Mouse (Mus musculus): ENCODE results near the gene Dtd1.

- TF ChIP-seq USF1 (IDR thresholded peaks at IDR 0.05; ENCODE audit: low read depth) = no peak
- no peak for TF ChIP-seq POLR2A (IDR thresholded peaks at IDR 0.05; ENCODE audit: insufficient read length, low read depth)
- TF ChIP-seq POLR2AphosphoS2 (IDR thresholded peaks at IDR 0.05; ENCODE audit: insufficient read length, low read depth) = no peak
- TF ChIP-seq MAX (IDR thresholded peaks at IDR 0.05; ENCODE audit: low read depth) = no peak
- TF ChIP-seq TCF12 (IDR thresholded peaks at IDR 0.05; ENCODE audit: insufficient read depth, poor library complexity, severe bottlenecking) = no peak
- TF ChIP-seq CEBPB (IDR thresholded peaks at IDR 0.05; ENCODE audit: insufficient read depth, poor library complexity, severe bottlenecking) = no peak
- no peak for TF ChIP-seq TCF3 (IDR thresholded peaks at IDR 0.05; ENCODE audit: insufficient read length, low read depth)
- TF ChIP-seq SRF (IDR thresholded peaks at IDR 0.05; ENCODE audit: control insufficient read depth, insufficient read length, low read depth) = no peak
- no peak for TF ChIP-seq MYOG (IDR thresholded peaks at IDR 0.05; ENCODE audit: control insufficient read depth in 1 of 3, insufficient read depth in 1 of 3, insufficient read length in 2 of 3, low read depth in 2 of 3)
These were observed 68.8 kb downstream of the Dtd1 start for GRCm38 (mm10) chr2:144668507-144668906.
